Mouse (Mus musculus) heart, postnatal 36 days (tissue): Measurements from ENCODE around the gene E030018B13Rik. TPM values are rescaled to one million over a fixed set of nuclear protein-coding genes. Genes with fewer than 3 reads are reported as not detected.

Source experiments
- DNase-seq, 2 experiments: peaks; one replicate each; pipeline ENCODE4 v3.0.0; 2021 to 2022
- intact Hi-C: fragments of 180-260 bp; cut with DNase I; formaldehyde crosslinking; loops from one replicate; pipeline ENCODE4 v1.15.1; 2025
- total RNA-seq, 2 experiments: library from RNA; stranded (reverse); gene quantifications; 2 replicates each; pipeline ENCODE4 v1.2.3; 2021

E030018B13Rik gene
- total RNA-seq, 2 experiments from 2014 or later: not detected

- intact Hi-C loops: loop anchor here (1.0 to 5.0 kb wide), 7 partner anchors 24 to 351 kb away; partner anchors contain the start of gene Mtmr10
- DNase-seq: peak; percentile 85 to 91
Observed at GRCm38 (mm10) chr7:63936188-63936985, 19.7 kb downstream of the E030018B13Rik start.

- intact Hi-C loops: loop anchor here (1.0 to 5.0 kb wide), 8 partner anchors 24 to 350 kb away; partner anchors contain the start of gene Mtmr10
- no peak for DNase-seq
Observed at GRCm38 (mm10) chr7:63936986-63937235, 20.3 kb downstream of the E030018B13Rik start.

GRCm38 (mm10) chr7:63937236-63938065 is 20.8 kb downstream of the E030018B13Rik start:
- intact Hi-C loops: loop anchor here (1.0 to 5.0 kb wide), 7 partner anchors 25 to 350 kb away; partner anchors contain the start of gene Mtmr10
- peak; percentile 91 for DNase-seq

GRCm38 (mm10) chr7:63938066-63938913 is 21.6 kb downstream of the E030018B13Rik start:
- intact Hi-C loops: loop anchor here (5.0 kb wide), 2 partner anchors 124 to 349 kb away; partner anchors contain the start of gene Mtmr10
- peak in 1 of 2 experiments; percentile 95 for DNase-seq

GRCm38 (mm10) chr7:63938914-63939396 is 22.3 kb downstream of the E030018B13Rik start, which contains the start of gene Klf13:
Klf13 (minus strand) TSS chr7:63938915.
- intact Hi-C loops: loop anchor here (5.0 kb wide), 2 partner anchors 123 to 348 kb away; partner anchors contain the start of gene Mtmr10
- DNase-seq: peak; percentile 96

GRCm38 (mm10) chr7:63939397-63939951 is 22.8 kb downstream of the E030018B13Rik start:
- intact Hi-C loops: loop anchor here (5.0 kb wide), 2 partner anchors 123 to 348 kb away; partner anchors contain the start of gene Mtmr10
- peak in 1 of 2 experiments; percentile 78 for DNase-seq

- intact Hi-C loops: loop anchor here (2.0 to 5.0 kb wide), 2 partner anchors 137 to 214 kb away; no protein-coding TSS in a partner anchor
- no peak for DNase-seq
Observed at GRCm38 (mm10) chr7:63940321-63940720, 23.7 kb downstream of the E030018B13Rik start.

GRCm38 (mm10) chr7:63941050-63941449 is 24.4 kb downstream of the E030018B13Rik start:
- no peak for DNase-seq
- intact Hi-C loops: loop anchor here (2.0 to 5.0 kb wide), 2 partner anchors 136 to 214 kb away; no protein-coding TSS in a partner anchor

GRCm38 (mm10) chr7:63941501-63941900 is 24.8 kb downstream of the E030018B13Rik start:
- intact Hi-C loops: loop anchor here (2.0 to 5.0 kb wide), 2 partner anchors 136 to 213 kb away; no protein-coding TSS in a partner anchor
- DNase-seq: no peak

- DNase-seq: no peak
- intact Hi-C loops: loop anchor here (5.0 kb wide), 1 partner anchor 133 kb away; no protein-coding TSS in a partner anchor
Observed at GRCm38 (mm10) chr7:63943946-63944345, 27.3 kb downstream of the E030018B13Rik start.

GRCm38 (mm10) chr7:63947514-63948487 is 31.1 kb downstream of the E030018B13Rik start:
- intact Hi-C loops: no loop called here

GRCm38 (mm10) chr7:63949176-63949575 is 32.5 kb downstream of the E030018B13Rik start:
- intact Hi-C loops: no loop called here
- no peak for DNase-seq

More at GRCm38 (mm10) chr7:63947514-63948487, 31.1 kb downstream of the E030018B13Rik start:
- no peak for DNase-seq

- DNase-seq: no peak
- intact Hi-C loops: no loop called here
Observed at GRCm38 (mm10) chr7:63950931-63951607, 34.4 kb downstream of the E030018B13Rik start.

- no peak for DNase-seq
Observed at GRCm38 (mm10) chr7:63952077-63952898, 35.6 kb downstream of the E030018B13Rik start.

GRCm38 (mm10) chr7:63955440-63955839 is 38.8 kb downstream of the E030018B13Rik start:
- no peak for DNase-seq
- intact Hi-C loops: no loop called here

More at GRCm38 (mm10) chr7:63952077-63952898, 35.6 kb downstream of the E030018B13Rik start:
- intact Hi-C loops: no loop called here

GRCm38 (mm10) chr7:63956138-63956823 is 39.6 kb downstream of the E030018B13Rik start:
- DNase-seq: no peak
- intact Hi-C loops: no loop called here
